Mouse (Mus musculus) kidney, adult 10 weeks (tissue): Measurements from ENCODE around the gene Olfr107. TPM values are rescaled to one million over a fixed set of nuclear protein-coding genes. Genes with fewer than 3 reads are reported as not detected.

Experiments used
- polyA plus RNA-seq: library from polyadenylated mRNA; stranded (reverse); fragments of 350-450 nt; fragmentation: Illumina TruSeq; extraction: RNeasy Lipid Tissue Mini Kit (QIAGEN cat#74804); gene quantifications from one replicate; pipeline ENCODE4 v1.2.3, GENCODE M21; 2014; ENCODE audit warnings: low read depth, low replicate concordance

Olfr107 gene
- polyA plus RNA-seq, result not detected

GRCm38 (mm10) chr17:37398926-37399325, at the start of gene Olfr107:
TSS of gene Olfr107 (plus strand) at chr17:37399226.

DNA sequence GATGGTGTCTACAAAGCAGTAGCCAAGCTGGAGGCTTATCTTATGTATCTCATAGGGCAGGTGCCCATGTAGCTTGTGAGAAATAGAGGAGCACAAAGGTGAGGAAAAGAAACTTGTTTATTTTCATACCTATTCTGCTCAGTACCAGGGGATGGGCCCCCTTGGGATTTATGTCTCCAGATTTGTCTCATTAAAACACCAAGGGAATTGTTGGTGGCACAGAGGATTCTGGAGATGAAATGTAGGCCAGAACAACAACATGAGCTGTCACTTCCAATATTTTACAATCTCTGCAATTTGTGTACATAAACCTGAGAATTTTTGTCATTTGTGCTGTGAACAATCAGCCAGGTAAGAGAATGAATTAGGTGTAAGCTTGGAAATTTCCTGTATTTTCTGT, 39.7 kb upstream of the Olfr107 start, which contains the start of gene Olfr104-ps:
Gene Olfr104-ps (plus strand): TSS at position 301 of the 400 bp plus-strand sequence.

DNA sequence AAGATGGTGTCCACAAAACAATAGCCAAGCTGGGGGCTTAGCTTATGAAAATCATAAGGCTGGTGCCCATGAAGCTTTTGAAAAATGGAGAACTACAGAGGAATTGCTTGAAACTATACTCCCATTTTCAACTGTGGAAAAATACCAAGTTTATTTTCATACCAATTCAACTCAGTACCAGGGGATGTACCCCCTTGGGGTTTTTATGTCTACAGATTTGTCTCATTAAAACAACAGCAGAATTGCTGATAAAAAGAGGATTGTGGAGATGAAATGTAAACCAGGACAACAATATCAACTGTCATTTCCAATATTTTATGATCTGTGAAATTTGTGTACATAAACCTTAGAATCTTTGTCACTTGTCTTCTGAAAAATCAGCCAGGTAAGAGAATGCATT, 20.3 kb upstream of the Olfr107 start, which contains the start of gene Olfr105-ps:
Gene Olfr105-ps (plus strand): TSS at position 301 of the 400 bp plus-strand sequence.

DNA sequence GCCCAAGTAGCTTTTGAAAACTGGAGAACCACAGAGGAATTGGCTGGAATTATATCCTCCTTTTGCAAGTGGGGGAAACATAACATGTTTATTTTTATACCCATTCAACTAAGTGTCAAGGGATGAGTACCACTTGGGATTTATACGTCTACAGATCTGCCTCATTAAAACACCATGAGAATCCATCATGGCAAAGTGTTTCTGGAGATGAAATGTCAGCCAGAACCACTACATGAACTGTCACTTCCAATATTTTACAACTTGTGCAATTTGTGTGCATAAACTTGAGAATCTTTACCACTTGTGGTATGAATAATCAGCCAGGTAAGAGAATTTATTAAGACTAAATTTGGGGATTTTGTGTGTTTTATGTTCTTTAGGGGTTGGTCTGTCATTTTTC, 8.9 kb upstream of the Olfr107 start, which contains the start of gene Olfr106-ps:
Gene Olfr106-ps (plus strand): TSS at position 301 of the 400 bp plus-strand sequence.

GRCm38 (mm10) chr17:37445180-37445579, 46.2 kb downstream of the Olfr107 start, which contains the start of gene Olfr108:
TSS of gene Olfr108 (plus strand) at chr17:37445480.

Other genes with a start within 250 kb of the Olfr107 start
- gene Olfr93, start 237.7 kb upstream of the Olfr107 start, polyA plus RNA-seq, result not detected
- 0.69 TPM for gene Ubd, start 205.3 kb upstream of the Olfr107 start, polyA plus RNA-seq
- gene Olfr94, start 198.2 kb upstream of the Olfr107 start, polyA plus RNA-seq, result not detected
- not detected for gene Olfr95, start 186.1 kb upstream of the Olfr107 start, polyA plus RNA-seq
- not detected for gene Olfr96, start 179.1 kb upstream of the Olfr107 start, polyA plus RNA-seq
- gene Olfr97, start 161.9 kb upstream of the Olfr107 start, polyA plus RNA-seq, result not detected
- not detected for gene Olfr98, start 135.5 kb upstream of the Olfr107 start, polyA plus RNA-seq
- gene H2-M3, start 129.0 kb upstream of the Olfr107 start, polyA plus RNA-seq, result 0.85 TPM
- not detected for gene Olfr99, start 115.8 kb upstream of the Olfr107 start, polyA plus RNA-seq
- not detected for gene Olfr101, start 94.9 kb upstream of the Olfr107 start, polyA plus RNA-seq
- gene Olfr102, start 82.2 kb upstream of the Olfr107 start, polyA plus RNA-seq, result not detected
- not detected for gene Olfr103, start 59.5 kb upstream of the Olfr107 start, polyA plus RNA-seq
- gene Olfr104-ps, start 39.6 kb upstream of the Olfr107 start, polyA plus RNA-seq, result not detected
- not detected for gene Olfr105-ps, start 20.2 kb upstream of the Olfr107 start, polyA plus RNA-seq
- gene Olfr106-ps, start 8.8 kb upstream of the Olfr107 start, polyA plus RNA-seq, result not detected
- gene Olfr108, start 46.3 kb downstream of the Olfr107 start, polyA plus RNA-seq, result not detected
- not detected for gene Olfr109, start 59.7 kb downstream of the Olfr107 start, polyA plus RNA-seq
- not detected for gene H2-M2, start 84.3 kb downstream of the Olfr107 start, polyA plus RNA-seq
- not detected for gene Olfr110, start 93.2 kb downstream of the Olfr107 start, polyA plus RNA-seq
- not detected for gene Olfr111, start 108.8 kb downstream of the Olfr107 start, polyA plus RNA-seq
- gene Olfr112, start 170.2 kb downstream of the Olfr107 start, polyA plus RNA-seq, result not detected
- not detected for gene Olfr113, start 178.4 kb downstream of the Olfr107 start, polyA plus RNA-seq
- gene Olfr114, start 193.5 kb downstream of the Olfr107 start, polyA plus RNA-seq, result not detected
- not detected for gene Olfr115, start 227.9 kb downstream of the Olfr107 start, polyA plus RNA-seq
- gene Olfr116, start 228.0 kb downstream of the Olfr107 start, polyA plus RNA-seq, result not detected